In the genomic region with DNA sequence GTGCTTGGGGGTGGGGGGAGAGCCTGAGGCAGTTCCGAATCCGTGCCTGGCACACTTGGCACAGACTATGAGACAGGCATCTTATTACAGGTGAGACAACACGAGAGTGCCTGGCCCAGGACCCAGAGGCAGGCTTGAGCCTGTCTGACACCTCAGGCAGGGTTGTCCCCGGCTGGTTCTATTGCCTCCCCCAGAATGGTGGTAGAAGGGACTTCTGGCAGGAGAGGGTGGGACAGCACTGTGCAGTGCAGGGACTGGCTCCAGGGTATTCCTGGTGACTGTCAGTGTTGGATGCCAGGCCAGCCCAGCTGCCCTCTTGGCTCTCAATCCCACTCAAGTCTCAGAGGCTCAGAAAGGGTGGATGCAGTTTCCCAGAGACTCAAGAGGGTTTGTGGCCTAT, we compare ENCODE assay signal across 17 mouse cellular contexts. TPM values are rescaled to one million over a fixed set of nuclear protein-coding genes. Genes with fewer than 3 reads are reported as not detected.
"Had no signal": no experiment of that assay in that cellular context is flagged by ENCODE, and none has a peak within 500 bp of the region (broad histone marks: within the 10 kb centered on the region; RNA-seq: fewer than 3 reads in every experiment).

No protein-coding gene starts in this region.

- ATAC-seq: liver, postnatal 0 days had no signal

- H3K36me3 ChIP-seq: kidney, embryonic 15.5 days; limb, embryonic 12.5 days; liver, embryonic 13.5 days; neural tube, embryonic 12.5 days; stomach, embryonic 15.5 days had no signal

- DNase-seq: kidney, postnatal 14 days; liver; liver, embryonic 13.5 days; liver, postnatal 0 days; midbrain, embryonic 14.5 days; retina, postnatal 1 day; right cerebral cortex, postnatal 4 days; spleen, adult 18-20 months; thymus, adult 2 months; thymus, postnatal 25 days had no signal

- H3K4me3 ChIP-seq: kidney, embryonic 15.5 days; limb, embryonic 12.5 days; liver, embryonic 13.5 days; neural tube, embryonic 12.5 days; stomach, embryonic 15.5 days had no signal

- H3K9me3 ChIP-seq: kidney, embryonic 15.5 days; limb, embryonic 12.5 days; liver, embryonic 13.5 days; neural tube, embryonic 12.5 days; stomach, embryonic 15.5 days had no signal

- H3K9ac ChIP-seq: kidney, embryonic 15.5 days; limb, embryonic 12.5 days; liver, embryonic 13.5 days; liver, postnatal 0 days; neural tube, embryonic 12.5 days; stomach, embryonic 15.5 days had no signal

- H3K4me2 ChIP-seq: kidney, embryonic 15.5 days; limb, embryonic 12.5 days; liver, embryonic 13.5 days; neural tube, embryonic 12.5 days; stomach, embryonic 15.5 days had no signal

- H3K4me1 ChIP-seq: limb, embryonic 12.5 days; liver, embryonic 13.5 days had no signal

- H3K27ac ChIP-seq: kidney, embryonic 15.5 days; limb, embryonic 12.5 days; liver, embryonic 13.5 days; neural tube, embryonic 12.5 days; stomach, embryonic 15.5 days had no signal

RNA-seq across cellular contexts. Expression of gene Mpped1, which starts 4.3 kb away (rescaled TPM):
- total RNA-seq: monocyte, adult 5-6 weeks; neutrophil, adult 5-6 weeks had no signal
- polyA plus RNA-seq: liver, postnatal 0 days; urinary bladder, adult 2 months had no signal

RNA-seq across cellular contexts. Expression of gene Scube1, which starts 50.1 kb away (rescaled TPM):
- total RNA-seq: monocyte, adult 5-6 weeks; neutrophil, adult 5-6 weeks had no signal
